Mouse (Mus musculus): ENCODE measurements around the gene Nup88. TPM values are rescaled to one million over a fixed set of nuclear protein-coding genes. Genes with fewer than 3 reads are reported as not detected.
"Not testable (repeated sequence)": the region's sequence is repeated elsewhere in the genome, so short reads cannot be mapped to it uniquely, and the experiment has no call there.

Nup88 gene
- polyA plus RNA-seq, 2 experiments: 115 to 120 TPM

DNA sequence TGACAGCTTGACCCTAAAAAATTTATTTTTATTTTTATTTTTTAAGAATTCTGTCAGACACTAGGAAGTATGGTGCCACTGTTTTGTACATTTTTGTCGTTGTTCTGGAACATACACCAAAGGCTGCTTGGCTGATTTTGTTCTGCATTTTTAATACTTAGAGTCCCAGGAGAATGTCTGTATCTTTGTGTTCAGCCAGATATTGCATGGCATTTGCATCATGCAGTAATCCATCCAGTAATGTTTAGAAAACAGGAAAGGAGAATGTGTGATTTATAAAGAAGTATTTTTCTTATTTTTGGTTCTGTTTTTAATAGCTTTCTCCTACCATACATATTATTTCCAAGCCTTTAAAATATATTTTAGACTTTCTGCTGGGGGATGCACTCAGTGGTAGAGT lies 57.9 kb downstream of the Nup88 start:
- 93% methylated on average over 1 of the region's 1 CpGs for WGBS
- no peaks in the 10 kb centered on the region for H3K9me3 ChIP-seq (ENCODE audit: control insufficient read depth, low read length)
- no peak for TF ChIP-seq POLR2A (IDR thresholded peaks at IDR 0.05; ENCODE audit: borderline replicate concordance, extremely low read depth, insufficient read depth, insufficient read length)
- H3K4me3 ChIP-seq (replicated peaks; ENCODE audit: low read length): no peak overlapping the region
- no peak for ATAC-seq (ENCODE audit: low FRiP score, low read depth)
- H3K27me3 ChIP-seq (ENCODE audit: control insufficient read depth, insufficient read depth, low read length): no peaks in the 10 kb centered on the region
- H3K36me3 ChIP-seq (ENCODE audit: control insufficient read depth, insufficient read depth, low read length): peaks cover 20% of the 10 kb centered on the region
- no peak overlapping the region for H3K4me2 ChIP-seq (replicated peaks; ENCODE audit: low read depth, low read length, severe bottlenecking)
- no peaks in the 10 kb centered on the region for H3K4me1 ChIP-seq (ENCODE audit: control insufficient read depth, insufficient read depth, low read length)
- H3K9ac ChIP-seq (ENCODE audit: low read depth, low read length, severe bottlenecking): no peak overlapping the region
- no peak overlapping the region for H3K27ac ChIP-seq (replicated peaks; ENCODE audit: low read depth, low read length)
- DNase-seq (ENCODE audit: low spot score): no peak

- Histone ChIP-seq H3K4me3 (replicated peaks; ENCODE audit: low read length) (no peak overlapping the region), H3K9me3 (ENCODE audit: control insufficient read depth, low read length) (no peaks in the 10 kb centered on the region), H3K36me3 (ENCODE audit: control insufficient read depth, insufficient read depth, low read length) (peaks cover 20% of the 10 kb centered on the region), H3K27me3 (ENCODE audit: control insufficient read depth, insufficient read depth, low read length) (no peaks in the 10 kb centered on the region), H3K9ac (ENCODE audit: low read depth, low read length, severe bottlenecking) (no peak overlapping the region), H3K4me1 (ENCODE audit: control insufficient read depth, insufficient read depth, low read length) (no peaks in the 10 kb centered on the region), H3K4me2 (replicated peaks; ENCODE audit: low read depth, low read length, severe bottlenecking) (no peak overlapping the region), H3K27ac (replicated peaks; ENCODE audit: low read depth, low read length) (no peak overlapping the region)
- DNase-seq (ENCODE audit: low spot score): no peak
- WGBS: 94% methylated on average over 3 of the region's 3 CpGs
- no peak for TF ChIP-seq POLR2A (IDR thresholded peaks at IDR 0.05; ENCODE audit: borderline replicate concordance, extremely low read depth, insufficient read depth, insufficient read length)
- ATAC-seq (ENCODE audit: low FRiP score, low read depth): no peak
Measured at GRCm38 (mm10) chr11:70911323-70911722, 58.5 kb downstream of the Nup88 start.

GRCm38 (mm10) chr11:70906681-70907080 lies 63.1 kb downstream of the Nup88 start:
- Histone ChIP-seq H3K4me3 (replicated peaks; ENCODE audit: low read length) (no peak overlapping the region), H3K36me3 (ENCODE audit: control insufficient read depth, insufficient read depth, low read length) (peaks cover 22% of the 10 kb centered on the region), H3K4me1 (ENCODE audit: control insufficient read depth, insufficient read depth, low read length) (no peaks in the 10 kb centered on the region), H3K4me2 (replicated peaks; ENCODE audit: low read depth, low read length, severe bottlenecking) (no peak overlapping the region), H3K9me3 (ENCODE audit: control insufficient read depth, low read length) (no peaks in the 10 kb centered on the region), H3K27me3 (ENCODE audit: control insufficient read depth, insufficient read depth, low read length) (no peaks in the 10 kb centered on the region), H3K9ac (ENCODE audit: low read depth, low read length, severe bottlenecking) (no peak overlapping the region), H3K27ac (replicated peaks; ENCODE audit: low read depth, low read length) (no peak overlapping the region)
- DNase-seq (ENCODE audit: low spot score) (no peak), ATAC-seq (ENCODE audit: low FRiP score, low read depth) (no peak)
- TF ChIP-seq POLR2A (IDR thresholded peaks at IDR 0.05; ENCODE audit: borderline replicate concordance, extremely low read depth, insufficient read depth, insufficient read length): no peak
- WGBS: 94% methylated on average over 3 of the region's 3 CpGs

DNA sequence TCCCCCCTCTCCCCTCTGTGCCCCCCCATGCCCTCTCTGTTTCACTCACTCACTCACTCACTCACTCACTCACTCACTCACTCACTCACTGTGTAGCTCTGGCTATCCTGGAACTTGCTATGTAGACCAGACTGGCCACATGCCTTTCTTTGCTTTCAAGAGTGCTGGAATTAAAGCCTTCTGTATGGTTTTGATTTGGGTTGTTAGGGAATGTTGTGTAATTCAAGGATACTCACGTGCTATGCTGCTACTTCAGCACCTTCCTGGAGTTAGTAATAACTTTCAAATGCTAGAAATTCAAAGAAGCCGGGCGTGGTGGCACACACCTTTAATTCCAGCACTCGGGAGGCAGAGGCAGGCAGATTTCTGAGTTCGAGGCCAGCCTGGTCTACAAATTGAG lies 71.6 kb downstream of the Nup88 start:
- not testable (repeated sequence) for H3K4me2 ChIP-seq (replicated peaks; ENCODE audit: low read depth, low read length, severe bottlenecking); H3K9me3 ChIP-seq (ENCODE audit: control insufficient read depth, low read length); H3K27me3 ChIP-seq (ENCODE audit: control insufficient read depth, insufficient read depth, low read length); H3K4me1 ChIP-seq (ENCODE audit: control insufficient read depth, insufficient read depth, low read length); ATAC-seq (ENCODE audit: low FRiP score, low read depth); H3K9ac ChIP-seq (ENCODE audit: low read depth, low read length, severe bottlenecking); DNase-seq (ENCODE audit: low spot score); H3K4me3 ChIP-seq (replicated peaks; ENCODE audit: low read length); H3K27ac ChIP-seq (replicated peaks; ENCODE audit: low read depth, low read length)
- 88% methylated on average over 5 of the region's 5 CpGs for WGBS
- H3K36me3 ChIP-seq (ENCODE audit: control insufficient read depth, insufficient read depth, low read length): peaks cover 34% of the 10 kb centered on the region

DNA sequence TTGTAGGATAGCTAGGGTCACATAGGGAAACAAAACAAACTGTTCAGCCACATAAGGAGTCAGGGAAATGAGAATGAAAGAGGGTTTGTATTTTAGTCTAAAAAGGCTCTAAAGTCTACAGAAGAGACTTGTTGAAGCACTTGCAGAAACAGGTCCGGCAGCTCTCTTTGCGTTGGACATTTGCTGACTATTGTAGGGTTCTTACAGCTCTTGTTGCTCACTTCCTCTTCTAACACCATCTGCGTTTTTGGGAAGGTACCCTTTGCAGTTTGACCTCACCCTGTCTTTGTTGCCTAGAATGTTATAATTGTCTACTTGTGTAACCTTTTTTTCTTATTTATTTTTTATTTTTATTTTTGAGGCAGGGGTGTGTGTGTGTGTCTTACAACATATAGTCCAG lies 72.1 kb downstream of the Nup88 start:
- no peak for ATAC-seq (ENCODE audit: low FRiP score, low read depth)
- no peak overlapping the region for H3K4me2 ChIP-seq (replicated peaks; ENCODE audit: low read depth, low read length, severe bottlenecking)
- no peaks in the 10 kb centered on the region for H3K9me3 ChIP-seq (ENCODE audit: control insufficient read depth, low read length)
- H3K4me1 ChIP-seq (ENCODE audit: control insufficient read depth, insufficient read depth, low read length): no peaks in the 10 kb centered on the region
- H3K4me3 ChIP-seq (replicated peaks; ENCODE audit: low read length): no peak overlapping the region
- peaks cover 34% of the 10 kb centered on the region for H3K36me3 ChIP-seq (ENCODE audit: control insufficient read depth, insufficient read depth, low read length)
- no peak for DNase-seq (ENCODE audit: low spot score)
- no peak overlapping the region for H3K27ac ChIP-seq (replicated peaks; ENCODE audit: low read depth, low read length)
- no peak for TF ChIP-seq POLR2A (IDR thresholded peaks at IDR 0.05; ENCODE audit: borderline replicate concordance, extremely low read depth, insufficient read depth, insufficient read length)
- no peaks in the 10 kb centered on the region for H3K27me3 ChIP-seq (ENCODE audit: control insufficient read depth, insufficient read depth, low read length)
- 97% methylated on average over 3 of the region's 3 CpGs for WGBS
- H3K9ac ChIP-seq (ENCODE audit: low read depth, low read length, severe bottlenecking): no peak overlapping the region

Other genes with a start within 250 kb of the Nup88 start
- gene Zfp3, start 205.8 kb downstream of the Nup88 start, polyA plus RNA-seq (2012; rRNA removed): 2.5 and 4.4 TPM in 2 replicates
- 5.9 and 7.3 TPM in 2 replicates for gene Zfp3, start 205.8 kb downstream of the Nup88 start, polyA plus RNA-seq (2014; fragmentation: Nextera tagmentation; extraction: Ambion mirVana)
- 0.05 and 0.13 TPM in 2 replicates for gene Scimp, start 157.4 kb downstream of the Nup88 start, polyA plus RNA-seq (2012; rRNA removed)
- 0.40 and 0.62 TPM in 2 replicates for gene Scimp, start 157.4 kb downstream of the Nup88 start, polyA plus RNA-seq (2014; fragmentation: Nextera tagmentation; extraction: Ambion mirVana)
- 8.3 and 11.0 TPM in 2 replicates for gene Rabep1, start 125.2 kb downstream of the Nup88 start, polyA plus RNA-seq (2012; rRNA removed)
- gene Rabep1, start 125.2 kb downstream of the Nup88 start, polyA plus RNA-seq (2014; fragmentation: Nextera tagmentation; extraction: Ambion mirVana): 29.5 and 33.3 TPM in 2 replicates
- 61.2 and 75.0 TPM in 2 replicates for gene Rpain, start 240 bp upstream of the Nup88 start, polyA plus RNA-seq (2012; rRNA removed)
- gene Rpain, start 240 bp upstream of the Nup88 start, polyA plus RNA-seq (2014; fragmentation: Nextera tagmentation; extraction: Ambion mirVana): 70.0 and 78.4 TPM in 2 replicates
- gene C1qbp, start 13.1 kb upstream of the Nup88 start, polyA plus RNA-seq (2012; rRNA removed): 149 and 173 TPM in 2 replicates
- 214 and 221 TPM in 2 replicates for gene C1qbp, start 13.1 kb upstream of the Nup88 start, polyA plus RNA-seq (2014; fragmentation: Nextera tagmentation; extraction: Ambion mirVana)
- gene Dhx33, start 34.5 kb upstream of the Nup88 start, polyA plus RNA-seq (2012; rRNA removed): 33.2 and 46.5 TPM in 2 replicates
- gene Dhx33, start 34.5 kb upstream of the Nup88 start, polyA plus RNA-seq (2014; fragmentation: Nextera tagmentation; extraction: Ambion mirVana): 18.6 and 24.8 TPM in 2 replicates
- 15.2 and 23.1 TPM in 2 replicates for gene Mis12, start 49.6 kb upstream of the Nup88 start, polyA plus RNA-seq (2012; rRNA removed)
- 30.4 and 32.5 TPM in 2 replicates for gene Mis12, start 49.6 kb upstream of the Nup88 start, polyA plus RNA-seq (2014; fragmentation: Nextera tagmentation; extraction: Ambion mirVana)
- gene Derl2, start 49.9 kb upstream of the Nup88 start, polyA plus RNA-seq (2012; rRNA removed): 26.9 and 31.4 TPM in 2 replicates
- gene Derl2, start 49.9 kb upstream of the Nup88 start, polyA plus RNA-seq (2014; fragmentation: Nextera tagmentation; extraction: Ambion mirVana): 39.4 and 41.1 TPM in 2 replicates
- gene 6330403K07Rik, start 63.5 kb upstream of the Nup88 start, polyA plus RNA-seq (2012; rRNA removed): 165 and 186 TPM in 2 replicates
- gene 6330403K07Rik, start 63.5 kb upstream of the Nup88 start, polyA plus RNA-seq (2014; fragmentation: Nextera tagmentation; extraction: Ambion mirVana): 84.5 and 97.9 TPM in 2 replicates
- 0.04 and 0.05 TPM in 2 replicates for gene Nlrp1a, start 174.7 kb upstream of the Nup88 start, polyA plus RNA-seq (2012; rRNA removed)
- gene Nlrp1a, start 174.7 kb upstream of the Nup88 start, polyA plus RNA-seq (2014; fragmentation: Nextera tagmentation; extraction: Ambion mirVana): 0.14 and 0.30 TPM in 2 replicates